Mouse (Mus musculus): ENCODE data around the gene Vmn2r2.

- TF ChIP-seq HCFC1 (IDR thresholded peaks at IDR 0.05; ENCODE audit: borderline replicate concordance, insufficient read depth, low read length) (no peak), CHD2 (IDR thresholded peaks at IDR 0.05; ENCODE audit: low read depth, low read length) (no peak), ZNF384 (IDR thresholded peaks at IDR 0.05; ENCODE audit: low read depth, low read length) (no peak), MAFK (IDR thresholded peaks at IDR 0.05; ENCODE audit: insufficient read depth, low read depth, low read length) (no peak), ZC3H11A (IDR thresholded peaks at IDR 0.05; ENCODE audit: borderline replicate concordance, low read depth, low read length) (no peak)
These were observed at the start of gene Vmn2r2 for GRCm38 (mm10) chr3:64141878-64142508.
